Mouse (Mus musculus) liver, postnatal 0 days (tissue): ENCODE data around the gene Gm20388.

ENCODE experiments used
- CTCF ChIP-seq: sonication (generic); IDR thresholded peaks from 2 replicates; pipeline ENCODE4 v1.5.1; 2016; ENCODE audit warnings: antibody characterized with exemption, low read depth
- EP300 ChIP-seq: IDR thresholded peaks from 2 replicates; pipeline ENCODE4 v1.6.1; 2016; ENCODE audit warnings: antibody characterized with exemption, low read depth, mild to moderate bottlenecking

DNA sequence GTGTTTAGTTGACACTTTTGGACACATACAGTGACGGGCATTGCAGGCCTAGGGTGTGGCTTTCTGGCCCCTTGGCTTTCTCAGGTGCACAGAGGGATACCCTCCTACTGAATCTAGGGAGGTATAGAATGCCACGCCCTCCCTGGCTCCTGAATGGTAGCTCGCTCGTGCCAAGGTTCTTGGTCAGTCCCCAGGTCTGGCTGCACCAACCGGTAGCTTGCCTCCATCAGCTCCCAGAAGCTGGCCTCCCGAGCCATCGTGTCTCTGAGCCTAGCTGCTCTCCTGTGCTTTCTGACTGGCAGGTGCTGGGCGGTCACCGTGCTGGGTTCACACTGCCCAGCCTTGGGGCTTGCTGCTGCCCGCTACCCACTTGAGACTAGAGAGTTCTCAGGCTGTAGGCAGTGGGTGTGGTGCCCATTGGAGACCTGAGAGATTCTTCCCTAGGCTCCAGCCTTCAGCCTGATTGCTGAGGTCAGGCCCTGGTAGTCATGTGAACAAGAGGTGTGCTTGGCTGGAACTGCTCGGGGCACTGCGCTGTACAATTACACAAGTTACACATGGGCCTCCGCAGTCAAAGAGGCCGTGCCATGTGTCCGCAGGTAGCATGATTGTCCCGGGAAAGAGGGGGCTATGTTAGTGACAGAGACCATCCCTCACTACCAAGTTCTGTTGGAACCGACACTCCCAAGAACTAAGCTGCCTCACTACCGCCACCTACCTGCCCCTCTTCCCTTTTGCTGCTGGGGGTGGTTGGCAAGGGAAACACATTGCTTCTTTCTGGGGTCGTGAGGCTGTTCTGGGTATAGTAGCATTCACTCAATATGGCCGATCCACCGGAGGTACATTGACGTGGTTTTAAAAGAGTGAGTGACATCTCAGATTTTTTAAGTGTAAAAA is 651.1 kb downstream of the Gm20388 start:
- TF ChIP-seq CTCF: peak; percentile 71
- no peak for TF ChIP-seq EP300
